Mouse (Mus musculus): ENCODE measurements around the gene Gm26657. TPM values are rescaled to one million over a fixed set of nuclear protein-coding genes. Genes with fewer than 3 reads are reported as not detected.

Gene Gm26657
- not detected in 2 replicates for polyA plus RNA-seq (2012)

- TF ChIP-seq GATA1 (IDR thresholded peaks at IDR 0.05; ENCODE audit: low read length): no peak
Measured at GRCm38 (mm10) chr4:56740020-56740485, at the start of gene Gm26657. TSS of gene Gm26657 (plus strand) at chr4:56740070.

GRCm38 (mm10) chr4:56696401-56696800 lies 43.5 kb upstream of the Gm26657 start:
- TF ChIP-seq GATA1 (IDR thresholded peaks at IDR 0.05; ENCODE audit: low read length): no peak

GRCm38 (mm10) chr4:56698671-56699070 lies 41.2 kb upstream of the Gm26657 start:
- no peak for TF ChIP-seq GATA1 (IDR thresholded peaks at IDR 0.05; ENCODE audit: low read length)

- TF ChIP-seq GATA1 (IDR thresholded peaks at IDR 0.05; ENCODE audit: low read length): no peak
Measured at GRCm38 (mm10) chr4:56702234-56702633, 37.6 kb upstream of the Gm26657 start.

- no peak for TF ChIP-seq GATA1 (IDR thresholded peaks at IDR 0.05; ENCODE audit: low read length)
Measured at GRCm38 (mm10) chr4:56713155-56713554, 26.7 kb upstream of the Gm26657 start.

- TF ChIP-seq GATA1 (IDR thresholded peaks at IDR 0.05; ENCODE audit: low read length): no peak
Measured at GRCm38 (mm10) chr4:56716801-56717200, 23.1 kb upstream of the Gm26657 start.

GRCm38 (mm10) chr4:56717932-56718331 lies 21.9 kb upstream of the Gm26657 start:
- TF ChIP-seq GATA1 (IDR thresholded peaks at IDR 0.05; ENCODE audit: low read length): no peak

GRCm38 (mm10) chr4:56718573-56719442 lies 21.1 kb upstream of the Gm26657 start:
- no peak for TF ChIP-seq GATA1 (IDR thresholded peaks at IDR 0.05; ENCODE audit: low read length)

GRCm38 (mm10) chr4:56719456-56719855 lies 20.4 kb upstream of the Gm26657 start:
- TF ChIP-seq GATA1 (IDR thresholded peaks at IDR 0.05; ENCODE audit: low read length): no peak

GRCm38 (mm10) chr4:56720403-56720802 lies 19.5 kb upstream of the Gm26657 start:
- no peak for TF ChIP-seq GATA1 (IDR thresholded peaks at IDR 0.05; ENCODE audit: low read length)

GRCm38 (mm10) chr4:56721469-56721868 lies 18.4 kb upstream of the Gm26657 start:
- TF ChIP-seq GATA1 (IDR thresholded peaks at IDR 0.05; ENCODE audit: low read length): no peak

GRCm38 (mm10) chr4:56722346-56722745 lies 17.5 kb upstream of the Gm26657 start:
- no peak for TF ChIP-seq GATA1 (IDR thresholded peaks at IDR 0.05; ENCODE audit: low read length)

- TF ChIP-seq GATA1 (IDR thresholded peaks at IDR 0.05; ENCODE audit: low read length): no peak
Measured at GRCm38 (mm10) chr4:56723237-56723636, 16.6 kb upstream of the Gm26657 start.

GRCm38 (mm10) chr4:56725839-56726238 lies 14.0 kb upstream of the Gm26657 start:
- no peak for TF ChIP-seq GATA1 (IDR thresholded peaks at IDR 0.05; ENCODE audit: low read length)

- no peak for TF ChIP-seq GATA1 (IDR thresholded peaks at IDR 0.05; ENCODE audit: low read length)
Measured at GRCm38 (mm10) chr4:56740611-56741010, 741 bp downstream of the Gm26657 start.

- TF ChIP-seq GATA1 (IDR thresholded peaks at IDR 0.05; ENCODE audit: low read length): no peak
Measured at GRCm38 (mm10) chr4:56741041-56741493, 1.2 kb downstream of the Gm26657 start, which contains the start of gene Actl7b. TSS of gene Actl7b (minus strand) at chr4:56741443.

- TF ChIP-seq GATA1 (IDR thresholded peaks at IDR 0.05; ENCODE audit: low read length): no peak
Measured at GRCm38 (mm10) chr4:56742698-56743097, 2.8 kb downstream of the Gm26657 start.

Data from G1E-ER4 (cell line).